Mouse (Mus musculus) liver, embryonic 14.5 days (tissue): ENCODE data around the gene Angel1. TPM values are rescaled to one million over a fixed set of nuclear protein-coding genes. Genes with fewer than 3 reads are reported as not detected.

ENCODE experiments used
- ATAC-seq: fragments of 200-750 bp; cut with Nextera tagmentation; 2 replicates; pipeline ENCODE4 v1.8.0; 2017; ENCODE audit warnings: moderate number of reproducible peaks, mild to moderate bottlenecking, moderate library complexity; ENCODE audit not compliant: insufficient read depth
- DNase-seq, 3 experiments: peaks; one replicate each; pipeline ENCODE4 v3.0.0-alpha.2; 2012 to 2013; ENCODE audit warnings: low read depth in 3 of 3, low spot score in 3 of 3
- H3K27ac ChIP-seq: fragments of 300-500 bp; sonication (generic); 2 replicates; pipeline ENCODE4 v1.5.1; 2014; ENCODE audit warnings: moderate library complexity, mild to moderate bottlenecking, control low read depth, inconsistent platforms
- H3K27me3 ChIP-seq: fragments of 300-500 bp; sonication (generic); 2 replicates; pipeline ENCODE4 v1.6.1; 2014; ENCODE audit warnings: mild to moderate bottlenecking, low read length, moderate library complexity; ENCODE audit not compliant: control insufficient read depth, insufficient read depth
- H3K36me3 ChIP-seq: fragments of 300-500 bp; sonication (generic); replicated peaks from 2 replicates; pipeline ENCODE4 v1.6.1; 2014; ENCODE audit warnings: low read depth; ENCODE audit not compliant: control insufficient read depth, insufficient read depth
- H3K4me1 ChIP-seq, 2 experiments: fragments of 200-500 bp in 1 of 2; fragments of 300-500 bp in 1 of 2; sonication (generic) in 1 of 2; replicated peaks; 2 replicates each; pipeline ENCODE4 v1.6.1; 2012 to 2014; ENCODE audit warnings: antibody characterized with exemption in 1 of 2, inconsistent platforms in 1 of 2, low read length in 1 of 2; ENCODE audit not compliant: control insufficient read depth in 2 of 2, insufficient read depth in 2 of 2
- H3K4me2 ChIP-seq: fragments of 300-500 bp; sonication (generic); 2 replicates; pipeline ENCODE4 v1.6.1; 2014; ENCODE audit warnings: low read depth, mild to moderate bottlenecking, control low read depth, moderate library complexity
- H3K4me3 ChIP-seq, 2 experiments: fragments of 200-500 bp in 1 of 2; fragments of 300-500 bp in 1 of 2; sonication (generic) in 1 of 2; 2 replicates each; pipeline ENCODE4 v1.5.1; 2012 to 2014; ENCODE audit warnings: low read depth in 2 of 2, low read length in 2 of 2, mild to moderate bottlenecking in 2 of 2, control low read depth in 1 of 2, inconsistent platforms in 1 of 2, moderate library complexity in 1 of 2; ENCODE audit not compliant: insufficient read depth in 1 of 2
- H3K9ac ChIP-seq: fragments of 300-500 bp; sonication (generic); replicated peaks from 2 replicates; pipeline ENCODE4 v1.6.1; 2014; ENCODE audit warnings: mild to moderate bottlenecking, control low read depth, moderate library complexity
- H3K9me3 ChIP-seq: fragments of 300-500 bp; sonication (generic); 2 replicates; pipeline ENCODE4 v1.6.1; 2016; ENCODE audit warnings: low read length, mixed read lengths; ENCODE audit not compliant: control insufficient read depth
- CTCF ChIP-seq: IDR thresholded peaks from 2 replicates; pipeline ENCODE4 v1.5.1; 2016; ENCODE audit warnings: antibody characterized with exemption, low read depth, control low read depth
- EP300 ChIP-seq: IDR thresholded peaks from 2 replicates; pipeline ENCODE4 v1.6.1; 2016; ENCODE audit warnings: antibody characterized with exemption, low read depth
- WGBS: fragments of 180-500 bp; shearing (Covaris S2); extraction: QIAGEN DNeasy Blood & Tissue Kit; methylation state at CpG from one replicate; pipeline ENCODE4 v1.1.7; 2014; ENCODE audit not compliant: insufficient replicate concordance; 5-methylcytosine and 5-hydroxymethylcytosine counted together
- polyA plus RNA-seq, 2 experiments: library from polyadenylated mRNA; depleted of rRNA in 1 of 2; stranded (reverse) in 1 of 2; unstranded in 1 of 2; fragments of >200 nt; fragmentation: Nextera tagmentation in 1 of 2; extraction: Ambion mirVana in 1 of 2; gene quantifications; 2 replicates each; pipeline versions ENCODE4 v1.2.1 to v1.2.3; 2012 to 2014

Angel1 gene
- polyA plus RNA-seq, 2 experiments = 0.60 to 1.1 TPM

GRCm38 (mm10) chr12:86770261-86770670 is 44.0 kb upstream of the Angel1 start:
- Histone ChIP-seq H3K4me1 (no peaks in the 10 kb centered on the region), H3K4me2 (no peak overlapping the region), H3K36me3 (no peaks in the 10 kb centered on the region), H3K4me3 (no peak overlapping the region), H3K9ac (no peak overlapping the region), H3K27ac (no peak overlapping the region), H3K27me3 (no peaks in the 10 kb centered on the region), H3K9me3 (no peaks in the 10 kb centered on the region)
- TF ChIP-seq CTCF (no peak), EP300 (no peak)
- WGBS = 29% methylated on average over 4 of the region's 4 CpGs
- ATAC-seq (no peak), DNase-seq (no peak)

GRCm38 (mm10) chr12:86769819-86770218 is 43.6 kb upstream of the Angel1 start:
- Histone ChIP-seq H3K4me2 (no peak overlapping the region), H3K27me3 (no peaks in the 10 kb centered on the region), H3K9ac (no peak overlapping the region), H3K27ac (no peak overlapping the region), H3K4me1 (no peaks in the 10 kb centered on the region), H3K36me3 (no peaks in the 10 kb centered on the region), H3K4me3 (no peak overlapping the region), H3K9me3 (no peaks in the 10 kb centered on the region)
- TF ChIP-seq EP300 (no peak), CTCF (no peak)
- ATAC-seq (no peak), DNase-seq (no peak)

- Histone ChIP-seq H3K9me3 (no peaks in the 10 kb centered on the region), H3K4me1 (no peaks in the 10 kb centered on the region), H3K27me3 (no peaks in the 10 kb centered on the region), H3K4me3 (no peak overlapping the region), H3K36me3 (no peaks in the 10 kb centered on the region), H3K9ac (no peak overlapping the region), H3K4me2 (no peak overlapping the region), H3K27ac (no peak overlapping the region)
- ATAC-seq = no peak
- TF ChIP-seq EP300 (no peak), CTCF (peak; percentile 88)
- DNase-seq = peak in 2 of 3 experiments; percentile 30 to 37
- 22% methylated on average over 4 of the region's 4 CpGs for WGBS
These were observed 42.8 kb upstream of the Angel1 start for GRCm38 (mm10) chr12:86768986-86769580.

GRCm38 (mm10) chr12:86767868-86768631 is 41.8 kb upstream of the Angel1 start:
- 36% methylated on average over 20 of the region's 20 CpGs for WGBS
- no peaks in the 10 kb centered on the region for H3K4me1 ChIP-seq
- H3K27me3 ChIP-seq = no peaks in the 10 kb centered on the region
- no peak overlapping the region for H3K4me2 ChIP-seq
- H3K4me3 ChIP-seq = no peak overlapping the region
- DNase-seq (peak; percentile 12 to 28 (median 25)), ATAC-seq (no peak)
- no peaks in the 10 kb centered on the region for H3K9me3 ChIP-seq
- no peak for TF ChIP-seq EP300
- TF ChIP-seq CTCF = peak; percentile 80
- H3K9ac ChIP-seq = no peak overlapping the region
- H3K27ac ChIP-seq = no peak overlapping the region
- no peaks in the 10 kb centered on the region for H3K36me3 ChIP-seq

- no peak overlapping the region for H3K4me2 ChIP-seq
- H3K27ac ChIP-seq = no peak overlapping the region
- ATAC-seq (no peak), DNase-seq (no peak)
- TF ChIP-seq CTCF (no peak), EP300 (no peak)
- H3K9me3 ChIP-seq = no peaks in the 10 kb centered on the region
- no peaks in the 10 kb centered on the region for H3K4me1 ChIP-seq
- WGBS = 62% methylated on average over 8 of the region's 8 CpGs
- no peaks in the 10 kb centered on the region for H3K27me3 ChIP-seq
- no peak overlapping the region for H3K9ac ChIP-seq
- H3K36me3 ChIP-seq = no peaks in the 10 kb centered on the region
- no peak overlapping the region for H3K4me3 ChIP-seq
These were observed 40.2 kb upstream of the Angel1 start for GRCm38 (mm10) chr12:86766467-86766866.
